Mouse (Mus musculus) c-Kit-positive CD71-negative TER-119-negative erythroid progenitor cells, embryonic 14.5 days (primary cell): Measurements from ENCODE around the gene Tmem138.
"Not testable (repeated sequence)": the region's sequence is repeated elsewhere in the genome, so short reads cannot be mapped to it uniquely, and the experiment has no call there.

ENCODE experiments used
- DNase-seq: peaks from one replicate; pipeline ENCODE4 v3.0.0-alpha.2; 2013; ENCODE audit warnings: low read depth

Tmem138 gene

GRCm38 (mm10) chr19:10569627-10570026 is 7.5 kb downstream of the Tmem138 start:
- no peak for DNase-seq

DNA sequence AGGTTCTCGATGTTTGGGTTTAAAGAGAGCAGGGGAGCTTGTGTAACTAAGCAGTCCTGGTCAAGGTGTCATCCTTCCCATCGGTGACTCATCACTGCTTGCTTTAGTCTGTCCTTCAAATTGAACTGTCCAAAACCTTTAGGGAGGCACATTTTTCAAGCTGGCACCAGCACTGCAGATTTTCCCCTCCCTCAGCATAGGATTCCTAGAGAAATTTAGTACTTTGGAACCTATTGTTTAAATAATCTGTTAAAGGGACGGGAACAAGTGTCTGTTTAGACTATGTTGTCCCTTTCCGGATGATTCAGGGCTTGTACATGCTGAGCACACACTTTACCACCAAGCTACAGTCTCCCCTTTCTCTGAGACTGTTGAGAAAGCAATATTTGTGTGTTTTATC is 11.9 kb downstream of the Tmem138 start:
- no peak for DNase-seq

GRCm38 (mm10) chr19:10564278-10564677 is 12.9 kb downstream of the Tmem138 start:
- DNase-seq, result no peak

DNA sequence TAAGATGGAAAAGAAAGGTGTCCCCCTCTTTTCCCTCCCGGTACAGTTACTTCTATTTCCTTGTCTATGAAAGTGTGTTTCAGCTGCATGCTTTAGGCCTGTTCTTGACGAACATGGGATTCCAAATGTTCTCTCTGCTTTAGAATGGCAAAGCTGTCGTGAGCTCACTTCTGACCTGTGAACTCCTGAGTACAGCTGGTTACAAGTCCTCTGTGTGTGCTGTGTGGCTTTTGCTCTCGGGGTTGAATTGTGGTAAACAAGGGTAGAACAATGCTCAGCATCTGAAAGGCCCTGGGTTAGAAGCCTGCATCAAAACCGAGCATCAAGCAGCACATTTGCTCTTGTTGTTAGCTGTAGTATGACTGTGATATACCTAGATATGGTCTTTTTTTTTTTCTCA is 14.8 kb downstream of the Tmem138 start:
- no peak for DNase-seq

- DNase-seq, result no peak
Observed at GRCm38 (mm10) chr19:10561558-10562314, 15.4 kb downstream of the Tmem138 start.

- no peak for DNase-seq
Observed at GRCm38 (mm10) chr19:10560108-10560507, 17.1 kb downstream of the Tmem138 start.

DNA sequence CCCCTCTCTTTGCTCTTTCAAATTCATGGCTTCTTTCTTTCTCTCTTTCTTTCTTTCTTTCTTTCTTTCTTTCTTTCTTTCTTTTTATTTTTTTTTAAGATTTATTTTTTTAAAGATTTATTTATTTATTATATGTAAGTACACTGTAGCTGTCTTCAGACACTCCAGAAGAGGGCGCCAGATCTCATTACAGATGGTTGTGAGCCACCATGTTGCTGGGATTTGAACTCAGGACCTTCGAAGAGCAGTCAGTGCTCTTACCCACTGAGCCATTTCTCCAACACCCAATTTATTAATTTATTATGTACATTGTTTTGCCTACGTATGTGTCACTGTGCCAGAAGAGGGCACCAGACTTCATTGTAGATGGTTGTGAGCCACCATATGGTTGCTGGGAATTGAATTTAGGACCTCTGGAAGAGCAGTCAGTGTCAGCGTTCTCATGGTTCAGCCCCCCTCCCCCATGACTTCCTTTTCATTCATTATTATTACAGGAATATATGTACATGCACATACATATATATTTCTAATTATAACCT is 19.3 kb downstream of the Tmem138 start:
- not testable (repeated sequence) for DNase-seq

- no peak for DNase-seq
Observed at GRCm38 (mm10) chr19:10557430-10557829, 19.7 kb downstream of the Tmem138 start.

- no peak for DNase-seq
Observed at GRCm38 (mm10) chr19:10557001-10557400, 20.2 kb downstream of the Tmem138 start.

- DNase-seq, result peak; percentile 68
Observed at GRCm38 (mm10) chr19:10555624-10556510, 21.3 kb downstream of the Tmem138 start, which contains the start of gene Tmem216. Gene Tmem216 (minus strand): TSS chr19:10556238.

GRCm38 (mm10) chr19:10539454-10539853 is 37.7 kb downstream of the Tmem138 start:
- DNase-seq, result no peak

DNA sequence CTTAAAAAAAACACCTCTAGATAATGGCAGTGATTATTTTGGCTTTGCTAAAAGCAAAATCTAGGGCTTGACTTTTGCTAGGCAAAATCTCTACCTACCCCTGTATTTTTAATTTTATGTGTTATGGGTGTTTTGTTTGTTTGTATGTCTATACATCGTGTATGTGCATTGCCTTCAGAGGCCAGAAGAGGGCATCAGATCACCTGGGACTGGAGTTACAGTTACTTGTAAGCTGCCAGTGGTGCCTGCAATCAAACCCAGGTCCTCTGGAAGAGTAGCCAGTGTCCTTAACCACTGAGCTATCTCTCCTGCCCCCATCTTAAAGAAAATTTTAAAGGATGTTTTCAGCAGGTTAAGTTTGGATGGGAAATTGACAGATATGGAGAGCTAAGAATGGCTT is 47.1 kb downstream of the Tmem138 start:
- DNase-seq, result no peak

DNA sequence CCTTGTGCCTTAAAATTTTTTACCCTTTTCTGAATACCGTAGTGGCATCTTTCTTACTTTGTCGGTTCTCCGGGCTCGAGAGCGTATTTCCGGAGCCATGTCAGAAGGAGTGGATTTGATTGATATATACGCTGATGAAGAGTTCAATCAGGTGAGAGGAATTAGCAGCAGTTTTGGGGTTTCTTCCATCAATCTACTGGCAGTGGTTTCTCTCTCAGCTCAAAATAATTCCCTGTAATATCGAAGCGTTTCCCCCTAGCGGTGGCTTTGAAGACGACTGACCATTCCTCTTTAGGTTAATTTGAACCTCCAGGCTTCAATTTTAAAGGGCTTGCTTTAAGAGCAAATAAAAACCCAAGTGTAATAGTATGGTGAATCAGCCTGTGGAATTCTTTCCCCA is 51.3 kb downstream of the Tmem138 start, which contains the start of gene Sdhaf2:
Gene Sdhaf2 (minus strand): TSS at position 233 of the 400 bp plus-strand sequence.
- DNase-seq, result peak; percentile 37

DNA sequence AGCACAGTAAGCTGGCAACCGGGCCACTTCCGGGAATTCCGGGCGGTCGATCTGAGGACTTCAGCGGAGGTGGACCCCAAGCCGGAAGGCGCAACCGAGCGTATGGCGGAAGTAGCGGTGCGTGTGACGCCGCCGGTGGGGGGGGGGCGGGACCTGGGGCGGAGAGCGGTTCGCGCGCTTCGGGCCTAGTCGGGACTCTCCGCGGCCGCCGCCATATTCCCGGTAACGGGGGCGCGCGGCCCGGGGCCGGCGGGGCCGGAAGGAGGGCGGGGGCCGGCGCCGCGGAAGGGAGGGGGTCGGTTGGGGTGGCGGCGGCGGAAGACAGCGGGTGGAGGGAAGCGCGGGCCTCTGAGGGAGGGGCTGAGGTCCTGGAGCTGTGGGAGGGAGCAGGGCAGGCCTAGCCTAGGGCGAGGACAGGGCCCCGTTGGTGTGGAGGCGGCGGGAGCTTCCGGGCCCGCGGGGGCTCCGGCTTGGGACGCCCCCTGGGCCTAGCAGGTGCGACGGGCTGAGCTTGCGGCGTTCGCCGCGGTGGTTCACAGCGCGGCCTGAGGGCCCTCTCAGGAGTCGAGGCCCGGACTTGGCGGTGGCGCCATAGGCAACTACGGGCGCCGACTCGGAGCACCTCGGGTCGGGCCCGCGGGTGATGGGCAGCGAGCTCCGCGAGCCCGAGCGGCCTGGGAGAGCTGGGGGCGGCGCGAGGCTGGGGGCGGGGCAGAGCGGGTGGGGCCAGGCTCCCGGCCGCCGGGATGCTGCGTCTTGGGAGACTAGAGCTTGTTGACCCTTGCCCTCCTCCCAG is 51.9 kb downstream of the Tmem138 start, which contains the start of gene Cpsf7:
Gene Cpsf7 (plus strand): TSS at position 161 of the 796 bp plus-strand sequence.
- DNase-seq, result peak; percentile 85

GRCm38 (mm10) chr19:10524784-10525105 is 52.4 kb downstream of the Tmem138 start:
- DNase-seq, result no peak

DNA sequence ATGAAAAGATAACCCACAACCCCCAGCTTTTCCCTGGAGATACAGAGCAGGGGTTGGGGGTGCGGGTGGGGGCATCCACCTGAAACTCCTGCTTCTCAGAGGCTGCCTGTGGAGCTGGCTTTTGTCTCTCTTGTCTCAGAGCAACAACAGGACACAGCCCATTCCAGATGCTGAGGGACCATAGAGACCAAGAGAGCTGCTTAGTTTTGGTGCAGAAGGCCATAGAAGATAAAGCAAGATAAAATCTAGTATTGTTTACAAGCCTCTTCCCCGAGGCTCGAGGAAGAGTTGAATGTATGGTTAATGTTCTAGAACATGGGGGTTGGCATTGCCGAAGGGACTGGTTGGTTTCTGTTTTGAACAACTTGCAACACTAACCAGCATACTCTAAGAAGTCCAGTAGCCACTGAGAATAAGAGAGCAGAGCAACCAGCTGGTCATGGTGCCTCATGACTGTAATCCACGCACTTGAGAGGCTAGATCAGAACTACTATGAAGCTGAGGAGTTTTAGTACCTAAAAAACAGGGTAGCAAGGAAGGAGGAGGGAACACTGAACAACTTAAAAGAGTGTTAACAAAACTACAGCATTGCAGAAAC is 53.6 kb downstream of the Tmem138 start:
- no peak for DNase-seq

GRCm38 (mm10) chr19:10521926-10522325 is 55.2 kb downstream of the Tmem138 start:
- DNase-seq, result no peak
